In the genomic region with DNA sequence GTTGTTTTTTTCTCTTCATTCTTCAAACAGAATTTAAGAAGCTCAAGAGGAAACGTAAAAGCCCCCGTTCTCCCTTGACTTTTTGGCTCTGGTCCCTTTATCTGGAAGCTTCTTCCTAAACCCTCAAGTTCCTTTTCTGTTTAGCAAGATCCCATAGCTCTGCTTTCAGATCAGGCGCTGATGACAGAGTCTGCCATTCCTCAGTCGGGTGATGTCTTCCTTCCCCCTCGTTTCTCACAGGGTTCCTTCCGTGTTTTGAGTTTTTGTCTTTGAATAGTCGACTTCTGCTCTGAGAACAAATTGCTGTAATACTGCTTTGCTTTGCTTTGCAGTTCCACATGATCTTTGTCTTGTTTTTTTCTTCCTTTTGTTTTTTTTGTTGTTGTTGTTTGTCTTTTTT, we compare ENCODE assay signal across 12 mouse cellular contexts. TPM values are rescaled to one million over a fixed set of nuclear protein-coding genes. Genes with fewer than 3 reads are reported as not detected.
DNase-seq lines count a peak whose midpoint lies in the region; TF ChIP-seq lines count a peak whose summit lies in the region.
"Had no signal": no experiment of that assay in that cellular context is flagged by ENCODE, and none has a peak within 500 bp of the region (broad histone marks: within the 10 kb centered on the region; RNA-seq: fewer than 3 reads in every experiment).

No protein-coding gene starts in this region.

- no peak for DNase-seq in gastrocnemius, adult 2 months
- DNase-seq in gastrocnemius, adult 8-10 months (ENCODE audit: low spot score in 2 of 2), result no peak
- peak; percentile 38 for DNase-seq in layer of hippocampus, adult 11-12 months (ENCODE audit: low spot score)
- no peak for DNase-seq in layer of hippocampus, postnatal 25 days (ENCODE audit: extremely low spot score in 1 of 2, low spot score in 1 of 2)
- peak; percentile 34 for DNase-seq in right cerebral cortex, adult 18-20 months
- no peak for DNase-seq in right cerebral cortex, postnatal 14 days
- peak; percentile 35 for DNase-seq in skeletal muscle tissue, adult 2 months (ENCODE audit: low read depth, low spot score)
- DNase-seq in ovary, postnatal 36 days (ENCODE audit: low spot score), result no peak
- DNase-seq: thymus, adult 18-20 months had no signal

- H3K4me3 ChIP-seq in gastrocnemius, adult 2 months, result no peak overlapping the region
- H3K4me3 ChIP-seq: hindbrain, embryonic 12.5 days; limb, embryonic 13.5 days; midbrain, embryonic 10.5 days had no signal

- no peak for TF ChIP-seq CTCF in gastrocnemius, adult 2 months (IDR thresholded peaks at IDR 0.05)

- H3K27ac ChIP-seq in gastrocnemius, adult 2 months, result peak overlapping the region; percentile 71
- H3K27ac ChIP-seq: hindbrain, embryonic 12.5 days; limb, embryonic 13.5 days; midbrain, embryonic 10.5 days had no signal

- intact Hi-C loops in gastrocnemius, adult 2 months (cut with DNase I), result no loop called here

RNA-seq across cellular contexts. Expression of gene Entpd1, which starts 18.4 kb away (rescaled TPM):
- 10 to 100 TPM; 10.0 to 12.9 TPM for total RNA-seq in gastrocnemius, adult 2 months (2021)
- 1 to 10 TPM; 5.8 to 9.9 (median 8.2) TPM for total RNA-seq in gastrocnemius, adult 8-10 months (2022)
- total RNA-seq in layer of hippocampus, postnatal 25 days (2021), result 10 to 100 TPM; 15.9 to 20.2 TPM

RNA-seq across cellular contexts. Expression of gene Tctn3, which starts 18.6 kb away (rescaled TPM):
- 1 to 10 TPM; 2.6 to 2.8 TPM for total RNA-seq in gastrocnemius, adult 2 months (2021)
- 1 to 10 TPM; 1.1 to 2.2 (median 1.6) TPM for total RNA-seq in gastrocnemius, adult 8-10 months (2022)
- total RNA-seq in layer of hippocampus, postnatal 25 days (2021), result 10 to 100 TPM; 15.8 to 17.6 TPM

RNA-seq across cellular contexts. Expression of gene Aldh18a1, which starts 42.3 kb away (rescaled TPM):
- 1 to 10 TPM; 3.5 to 5.0 TPM for total RNA-seq in gastrocnemius, adult 2 months (2021)
- 1 to 10 TPM; 1.4 to 4.0 (median 1.7) TPM for total RNA-seq in gastrocnemius, adult 8-10 months (2022)
- total RNA-seq in layer of hippocampus, postnatal 25 days (2021), result 10 to 100 TPM; 22.0 to 30.3 TPM

Comparison
In these comparisons a context has a peak if more than half of its experiments do, and no peak if none do; other contexts are left out.
1. DNase-seq: peak in layer of hippocampus, adult 11-12 months (single experiment), right cerebral cortex, adult 18-20 months (single experiment) and skeletal muscle tissue, adult 2 months (single experiment); none in gastrocnemius, adult 2 months (single experiment), gastrocnemius, adult 8-10 months (0 of 2), layer of hippocampus, postnatal 25 days (0 of 2), right cerebral cortex, postnatal 14 days (single experiment) and ovary, postnatal 36 days (single experiment).
2. RNA of gene Tctn3, which starts 18.6 kb away (total RNA-seq): 15.8 to 17.6 TPM in layer of hippocampus, postnatal 25 days; 2.6 to 2.8 TPM in gastrocnemius, adult 2 months and 1.1 to 2.2 TPM in gastrocnemius, adult 8-10 months; every median in the first group is over 4 times any median in the second.